Mouse (Mus musculus): ENCODE data around the gene Clrn3. TPM values are rescaled to one million over a fixed set of nuclear protein-coding genes. Genes with fewer than 3 reads are reported as not detected.
"Not testable (repeated sequence)": the region's sequence is repeated elsewhere in the genome, so short reads cannot be mapped to it uniquely, and the experiment has no call there.

Gene Clrn3
- total and polyA plus RNA-seq, 2 experiments = 0.02 TPM; not detected in 1

- Histone ChIP-seq H3K4me1 (ENCODE audit: control insufficient read depth, insufficient read depth, low read length) (no peaks in the 10 kb centered on the region), H3K36me3 (ENCODE audit: control insufficient read depth, insufficient read depth, low read length) (no peaks in the 10 kb centered on the region), H3K27me3 (ENCODE audit: control insufficient read depth, insufficient read depth, low read length) (no peaks in the 10 kb centered on the region), H3K4me3 (ENCODE audit: insufficient read depth, low read depth, low read length) (no peak overlapping the region), H3K27ac (replicated peaks; ENCODE audit: insufficient read depth, low read depth, low read length) (no peak overlapping the region), H3K79me2 (ENCODE audit: control insufficient read depth, insufficient read depth, low read length) (no peaks in the 10 kb centered on the region), H3K9ac (ENCODE audit: low read depth, low read length) (no peak overlapping the region)
- TF ChIP-seq CTCF (IDR thresholded peaks at IDR 0.05; ENCODE audit: low read depth, low read length) = no peak
- TF ChIP-seq POLR2A (IDR thresholded peaks at IDR 0.05; ENCODE audit: extremely low read depth, insufficient read depth, low read length) = no peak
- 89% methylated on average over 4 of the region's 4 CpGs for WGBS
- no peak for DNase-seq (ENCODE audit: extremely low read depth, low read depth, low spot score)
Measured at GRCm38 (mm10) chr7:135508602-135509001, 19.9 kb downstream of the Clrn3 start.

GRCm38 (mm10) chr7:135506506-135506905 lies 21.9 kb downstream of the Clrn3 start:
- not testable (repeated sequence) for H3K4me1 ChIP-seq (ENCODE audit: control insufficient read depth, insufficient read depth, low read length); H3K27ac ChIP-seq (replicated peaks; ENCODE audit: insufficient read depth, low read depth, low read length); H3K27me3 ChIP-seq (ENCODE audit: control insufficient read depth, insufficient read depth, low read length); H3K79me2 ChIP-seq (ENCODE audit: control insufficient read depth, insufficient read depth, low read length); DNase-seq (ENCODE audit: extremely low read depth, low read depth, low spot score); H3K9ac ChIP-seq (ENCODE audit: low read depth, low read length); H3K4me3 ChIP-seq (ENCODE audit: insufficient read depth, low read depth, low read length); H3K36me3 ChIP-seq (ENCODE audit: control insufficient read depth, insufficient read depth, low read length)
- 92% methylated on average over 5 of the region's 5 CpGs for WGBS

GRCm38 (mm10) chr7:135499403-135499802 lies 29.1 kb downstream of the Clrn3 start:
- Histone ChIP-seq H3K36me3 (ENCODE audit: control insufficient read depth, insufficient read depth, low read length) (no peaks in the 10 kb centered on the region), H3K4me3 (ENCODE audit: insufficient read depth, low read depth, low read length) (no peak overlapping the region), H3K79me2 (ENCODE audit: control insufficient read depth, insufficient read depth, low read length) (no peaks in the 10 kb centered on the region), H3K4me1 (ENCODE audit: control insufficient read depth, insufficient read depth, low read length) (no peaks in the 10 kb centered on the region), H3K9ac (ENCODE audit: low read depth, low read length) (no peak overlapping the region), H3K27ac (replicated peaks; ENCODE audit: insufficient read depth, low read depth, low read length) (no peak overlapping the region), H3K27me3 (ENCODE audit: control insufficient read depth, insufficient read depth, low read length) (no peaks in the 10 kb centered on the region)
- no peak for DNase-seq (ENCODE audit: extremely low read depth, low read depth, low spot score)
- 46% methylated on average over 2 of the region's 2 CpGs for WGBS
- TF ChIP-seq POLR2A (IDR thresholded peaks at IDR 0.05; ENCODE audit: extremely low read depth, insufficient read depth, low read length) (no peak), CTCF (IDR thresholded peaks at IDR 0.05; ENCODE audit: low read depth, low read length) (no peak)

- Histone ChIP-seq H3K27me3 (ENCODE audit: control insufficient read depth, insufficient read depth, low read length) (no peaks in the 10 kb centered on the region), H3K4me3 (ENCODE audit: insufficient read depth, low read depth, low read length) (no peak overlapping the region), H3K79me2 (ENCODE audit: control insufficient read depth, insufficient read depth, low read length) (no peaks in the 10 kb centered on the region), H3K9ac (ENCODE audit: low read depth, low read length) (no peak overlapping the region), H3K27ac (replicated peaks; ENCODE audit: insufficient read depth, low read depth, low read length) (no peak overlapping the region), H3K4me1 (ENCODE audit: control insufficient read depth, insufficient read depth, low read length) (no peaks in the 10 kb centered on the region), H3K36me3 (ENCODE audit: control insufficient read depth, insufficient read depth, low read length) (no peaks in the 10 kb centered on the region)
- TF ChIP-seq POLR2A (IDR thresholded peaks at IDR 0.05; ENCODE audit: extremely low read depth, insufficient read depth, low read length) (no peak), CTCF (IDR thresholded peaks at IDR 0.05; ENCODE audit: low read depth, low read length) (no peak)
- no peak for DNase-seq (ENCODE audit: extremely low read depth, low read depth, low spot score)
- WGBS = 79% methylated on average over 3 of the region's 3 CpGs
Measured at GRCm38 (mm10) chr7:135498565-135499186, 29.8 kb downstream of the Clrn3 start.

- no peaks in the 10 kb centered on the region for H3K36me3 ChIP-seq (ENCODE audit: control insufficient read depth, insufficient read depth, low read length)
- H3K4me1 ChIP-seq (ENCODE audit: control insufficient read depth, insufficient read depth, low read length) = no peaks in the 10 kb centered on the region
- WGBS = 52% methylated on average over 3 of the region's 3 CpGs
- DNase-seq (ENCODE audit: extremely low read depth, low read depth, low spot score) = no peak
- no peak overlapping the region for H3K9ac ChIP-seq (ENCODE audit: low read depth, low read length)
- no peaks in the 10 kb centered on the region for H3K79me2 ChIP-seq (ENCODE audit: control insufficient read depth, insufficient read depth, low read length)
- TF ChIP-seq CTCF (IDR thresholded peaks at IDR 0.05; ENCODE audit: low read depth, low read length) (0 out of 2 replicates have a peak, but pooled peaks have one; percentile 16), POLR2A (IDR thresholded peaks at IDR 0.05; ENCODE audit: extremely low read depth, insufficient read depth, low read length) (no peak)
- H3K27me3 ChIP-seq (ENCODE audit: control insufficient read depth, insufficient read depth, low read length) = no peaks in the 10 kb centered on the region
- H3K4me3 ChIP-seq (ENCODE audit: insufficient read depth, low read depth, low read length) = no peak overlapping the region
- no peak overlapping the region for H3K27ac ChIP-seq (replicated peaks; ENCODE audit: insufficient read depth, low read depth, low read length)
Measured at GRCm38 (mm10) chr7:135495303-135495702, 33.2 kb downstream of the Clrn3 start.

- no peaks in the 10 kb centered on the region for H3K79me2 ChIP-seq (ENCODE audit: control insufficient read depth, insufficient read depth, low read length)
- peaks cover 3% of the 10 kb centered on the region; the same call in 1 of the 2 replicates for H3K27me3 ChIP-seq (ENCODE audit: control insufficient read depth, insufficient read depth, low read length)
- no peak overlapping the region for H3K27ac ChIP-seq (replicated peaks; ENCODE audit: insufficient read depth, low read depth, low read length)
- H3K9ac ChIP-seq (ENCODE audit: low read depth, low read length) = no peak overlapping the region
- H3K4me3 ChIP-seq (ENCODE audit: insufficient read depth, low read depth, low read length) = no peak overlapping the region
- no peaks in the 10 kb centered on the region for H3K4me1 ChIP-seq (ENCODE audit: control insufficient read depth, insufficient read depth, low read length)
- no peaks in the 10 kb centered on the region for H3K36me3 ChIP-seq (ENCODE audit: control insufficient read depth, insufficient read depth, low read length)
- 54% methylated on average over 8 of the region's 8 CpGs for WGBS
- DNase-seq (ENCODE audit: extremely low read depth, low read depth, low spot score) = no peak
- no peak for TF ChIP-seq POLR2A (IDR thresholded peaks at IDR 0.05; ENCODE audit: extremely low read depth, insufficient read depth, low read length)
Measured at GRCm38 (mm10) chr7:135490500-135490886, 38.0 kb downstream of the Clrn3 start.
